Mouse (Mus musculus) testis, adult 2 months (tissue): ENCODE results near the gene Kcnip1. TPM values are rescaled to one million over a fixed set of nuclear protein-coding genes. Genes with fewer than 3 reads are reported as not detected.

Experiments
- H3K27ac ChIP-seq: fragments of 200-500 bp; 2 replicates; pipeline ENCODE4 v1.5.1; 2012; ENCODE audit warnings: low read depth, low read length; ENCODE audit not compliant: control insufficient read depth, insufficient read depth
- H3K27me3 ChIP-seq: fragments of 200-500 bp; 2 replicates; pipeline ENCODE4 v1.6.1; 2012; ENCODE audit warnings: mild to moderate bottlenecking, low read length, moderate library complexity; ENCODE audit not compliant: control insufficient read depth, insufficient read depth
- H3K36me3 ChIP-seq: fragments of 200-500 bp; 2 replicates; pipeline ENCODE4 v1.6.1; 2012; ENCODE audit warnings: mild to moderate bottlenecking, low read length; ENCODE audit not compliant: control insufficient read depth, insufficient read depth
- H3K4me1 ChIP-seq: fragments of 200-500 bp; 2 replicates; pipeline ENCODE4 v1.6.1; 2012; ENCODE audit warnings: low read length; ENCODE audit not compliant: control insufficient read depth, insufficient read depth
- H3K4me3 ChIP-seq: fragments of 200-500 bp; 2 replicates; pipeline ENCODE4 v1.5.1; 2012; ENCODE audit warnings: low read depth, mild to moderate bottlenecking, low read length, moderate library complexity, mixed read lengths; ENCODE audit not compliant: control insufficient read depth
- CTCF ChIP-seq: fragments of 200-500 bp; IDR thresholded peaks from 2 replicates; pipeline ENCODE4 v1.5.1; 2012; ENCODE audit warnings: low read depth, mild to moderate bottlenecking, inconsistent platforms, low read length, moderate library complexity; ENCODE audit not compliant: control insufficient read depth, insufficient read depth, insufficient replicate concordance
- POLR2A ChIP-seq: fragments of 200-500 bp; IDR thresholded peaks from 2 replicates; pipeline ENCODE4 v1.6.1; 2012; ENCODE audit warnings: low read depth, mild to moderate bottlenecking, inconsistent platforms, low read length, moderate library complexity; ENCODE audit not compliant: control insufficient read depth
- polyA plus RNA-seq: library from polyadenylated mRNA; depleted of rRNA; stranded (reverse); fragments of >200 nt; gene quantifications from 2 replicates; pipeline ENCODE4 v1.2.3, GENCODE M21; 2012

The Kcnip1 gene
- polyA plus RNA-seq, 1 experiment: 1.6 TPM

GRCm38 (mm10) chr11:33860905-33861582 lies 131.9 kb downstream of the Kcnip1 start:
- H3K4me1 ChIP-seq: no peaks in the 10 kb centered on the region
- no peak overlapping the region for H3K4me3 ChIP-seq
- no peaks in the 10 kb centered on the region for H3K36me3 ChIP-seq
- no peak for TF ChIP-seq POLR2A
- TF ChIP-seq CTCF: no peak
- H3K27ac ChIP-seq: no peak overlapping the region
- H3K27me3 ChIP-seq: no peaks in the 10 kb centered on the region

DNA sequence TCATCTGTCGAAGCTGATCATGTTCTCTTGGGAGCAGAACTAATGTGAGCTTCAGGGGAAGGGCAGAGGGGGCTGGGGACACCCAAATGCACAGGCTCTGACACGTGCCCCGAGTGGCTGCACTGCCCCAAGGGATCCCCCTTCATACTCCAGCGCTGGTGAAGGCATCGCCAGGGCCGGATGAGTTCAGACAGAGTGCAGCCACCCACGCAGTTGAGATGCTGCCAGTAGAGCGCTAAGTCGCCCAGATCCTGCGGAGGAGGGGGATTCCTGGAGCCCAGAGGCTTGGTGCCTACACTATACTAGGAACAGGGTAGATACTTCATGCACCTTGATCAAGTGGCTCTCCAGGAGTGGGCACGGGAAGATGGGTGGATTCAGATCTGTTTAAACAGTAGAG lies 143.3 kb downstream of the Kcnip1 start:
- no peak for TF ChIP-seq CTCF
- no peak for TF ChIP-seq POLR2A
- Histone ChIP-seq H3K27ac (no peak overlapping the region), H3K4me1 (no peaks in the 10 kb centered on the region), H3K4me3 (no peak overlapping the region), H3K27me3 (no peaks in the 10 kb centered on the region), H3K36me3 (no peaks in the 10 kb centered on the region)

- Histone ChIP-seq H3K4me3 (no peak overlapping the region), H3K4me1 (no peaks in the 10 kb centered on the region), H3K27me3 (no peaks in the 10 kb centered on the region), H3K36me3 (no peaks in the 10 kb centered on the region), H3K27ac (no peak overlapping the region)
- TF ChIP-seq CTCF (no peak), POLR2A (no peak)
These were observed 144.3 kb downstream of the Kcnip1 start for GRCm38 (mm10) chr11:33848685-33849084.

DNA sequence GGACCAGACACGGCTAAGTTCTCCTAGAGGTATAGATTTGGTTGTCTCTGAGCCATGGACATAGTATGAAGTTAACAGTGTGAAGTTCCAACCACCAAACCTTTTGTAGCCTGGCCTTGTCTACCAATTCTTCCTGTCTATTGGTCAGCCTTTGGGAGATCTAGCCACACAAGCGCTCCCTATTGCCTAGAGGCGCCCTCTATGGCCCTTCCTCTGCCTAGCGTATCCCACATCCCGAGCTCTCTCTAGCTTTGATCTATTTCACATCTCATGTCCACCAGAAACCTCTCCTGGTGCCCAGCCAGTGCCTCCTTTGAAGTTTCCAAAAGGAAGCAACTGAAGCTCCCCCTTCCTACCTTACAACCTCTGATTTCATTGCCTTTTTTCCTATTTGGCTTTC lies 147.0 kb downstream of the Kcnip1 start:
- H3K36me3 ChIP-seq: no peaks in the 10 kb centered on the region

GRCm38 (mm10) chr11:33843294-33843864 lies 149.6 kb downstream of the Kcnip1 start:
- Histone ChIP-seq H3K27ac (no peak overlapping the region), H3K27me3 (0 out of 2 replicates have a peak, but pooled peaks cover 2% of the 10 kb centered on the region), H3K36me3 (no peaks in the 10 kb centered on the region), H3K4me3 (peak overlapping the region; percentile 14; the same call in 1 of the 2 replicates), H3K4me1 (peaks cover 4% of the 10 kb centered on the region; the same call in 1 of the 2 replicates)
- TF ChIP-seq POLR2A: no peak
- TF ChIP-seq CTCF: no peak

More for the DNA sequence above, 147.0 kb downstream of the Kcnip1 start:
- no peak for TF ChIP-seq CTCF
- TF ChIP-seq POLR2A: no peak
- Histone ChIP-seq H3K4me3 (no peak overlapping the region), H3K4me1 (peaks cover 4% of the 10 kb centered on the region; the same call in 1 of the 2 replicates), H3K27me3 (0 out of 2 replicates have a peak, but pooled peaks cover 2% of the 10 kb centered on the region), H3K27ac (no peak overlapping the region)

GRCm38 (mm10) chr11:33839049-33839448 lies 153.9 kb downstream of the Kcnip1 start:
- TF ChIP-seq CTCF: no peak
- Histone ChIP-seq H3K4me3 (no peak overlapping the region), H3K27ac (no peak overlapping the region), H3K36me3 (no peaks in the 10 kb centered on the region), H3K4me1 (peaks cover 4% of the 10 kb centered on the region; the same call in 1 of the 2 replicates), H3K27me3 (0 out of 2 replicates have a peak, but pooled peaks cover 2% of the 10 kb centered on the region)

DNA sequence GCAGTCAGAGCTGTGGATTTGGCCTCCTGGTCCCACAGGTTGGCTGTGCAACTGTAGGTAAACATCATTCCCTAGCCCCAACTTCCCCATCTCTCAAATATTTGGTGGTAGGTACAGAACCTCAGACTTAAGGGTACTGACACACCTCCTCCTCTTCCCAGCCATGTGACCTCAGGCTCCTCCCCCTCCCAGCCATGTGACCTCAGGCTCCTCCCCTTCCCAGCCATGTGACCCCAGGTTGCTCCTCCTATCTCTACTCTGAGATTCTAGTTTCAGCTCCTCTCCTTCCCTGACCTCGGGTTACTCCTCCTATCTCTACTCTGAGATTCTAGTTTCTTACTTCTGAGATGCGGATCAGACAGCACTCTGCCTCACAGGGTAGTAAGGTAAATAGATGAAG lies 163.2 kb downstream of the Kcnip1 start:
- H3K27ac ChIP-seq: no peak overlapping the region
- TF ChIP-seq POLR2A (no peak), CTCF (no peak)

More for the DNA sequence above, 163.2 kb downstream of the Kcnip1 start:
- Histone ChIP-seq H3K36me3 (no peaks in the 10 kb centered on the region), H3K4me1 (no peaks in the 10 kb centered on the region), H3K4me3 (no peak overlapping the region), H3K27me3 (no peaks in the 10 kb centered on the region)
